Mouse (Mus musculus) ovary, postnatal 36 days (tissue): ENCODE data around the gene Usp34.
"Not testable (repeated sequence)": the region's sequence is repeated elsewhere in the genome, so short reads cannot be mapped to it uniquely, and the experiment has no call there.

Source experiments
- DNase-seq: peaks from one replicate; pipeline ENCODE4 v3.0.0; 2022; ENCODE audit warnings: low spot score, mixed read lengths

Usp34 gene

DNA sequence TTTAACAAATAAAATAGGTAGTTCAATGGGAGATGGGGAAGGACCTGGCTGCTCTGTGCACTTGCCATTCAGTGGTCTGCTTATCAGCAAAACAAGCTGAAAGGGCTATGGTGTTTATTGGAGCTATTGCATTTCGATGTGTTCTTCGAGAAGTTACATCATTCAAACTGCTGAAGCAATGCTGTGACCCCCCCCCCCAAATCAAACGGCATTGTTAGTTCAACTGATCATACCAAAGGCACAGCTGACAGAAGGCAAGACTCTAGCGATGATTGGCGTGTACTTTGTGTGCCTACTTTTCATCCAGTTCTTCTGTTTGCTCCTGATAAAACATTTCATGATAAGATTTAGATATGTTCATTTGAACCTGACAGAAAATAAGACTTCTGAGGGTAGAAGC is 191.9 kb downstream of the Usp34 start:
- DNase-seq, result no peak

DNA sequence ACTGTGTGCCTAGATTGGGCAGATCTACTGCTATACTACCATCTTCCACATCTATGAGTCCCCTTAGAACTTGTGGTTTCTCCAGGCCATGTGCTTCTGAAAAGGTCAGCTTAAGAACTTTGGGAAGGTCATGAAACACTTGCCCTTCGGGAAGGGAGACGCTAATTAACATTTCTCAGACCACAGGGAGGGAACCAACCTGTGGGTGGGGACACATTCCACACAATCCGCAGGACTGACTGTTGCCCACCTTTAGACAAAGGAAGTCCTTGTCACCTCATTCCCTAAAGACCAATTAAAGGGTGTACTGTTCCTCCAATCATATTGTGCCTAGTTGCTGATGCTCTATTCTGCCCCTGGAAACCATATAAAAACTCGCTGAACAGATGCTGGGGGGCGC is 198.1 kb downstream of the Usp34 start:
- not testable (repeated sequence) for DNase-seq

DNA sequence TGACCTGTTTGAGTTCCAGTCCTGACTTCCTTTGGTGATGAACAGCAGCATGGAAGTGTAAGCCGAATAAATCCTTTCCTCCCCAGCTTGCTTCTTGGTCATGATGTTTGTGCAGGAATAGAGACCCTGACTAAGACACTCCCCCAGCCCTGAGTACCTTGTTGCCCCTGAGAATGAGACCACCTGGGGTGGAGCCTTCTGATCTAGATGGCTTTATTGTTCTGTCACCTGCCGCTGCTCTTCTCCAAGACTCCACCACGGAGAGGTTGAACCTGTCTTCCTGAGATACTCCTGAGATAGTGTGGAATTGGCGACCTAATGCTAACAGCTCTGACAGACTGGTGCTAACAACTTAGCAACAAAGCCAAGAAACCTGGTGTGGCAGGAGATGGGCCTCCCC is 208.1 kb downstream of the Usp34 start:
- DNase-seq, result not testable (repeated sequence)

DNA sequence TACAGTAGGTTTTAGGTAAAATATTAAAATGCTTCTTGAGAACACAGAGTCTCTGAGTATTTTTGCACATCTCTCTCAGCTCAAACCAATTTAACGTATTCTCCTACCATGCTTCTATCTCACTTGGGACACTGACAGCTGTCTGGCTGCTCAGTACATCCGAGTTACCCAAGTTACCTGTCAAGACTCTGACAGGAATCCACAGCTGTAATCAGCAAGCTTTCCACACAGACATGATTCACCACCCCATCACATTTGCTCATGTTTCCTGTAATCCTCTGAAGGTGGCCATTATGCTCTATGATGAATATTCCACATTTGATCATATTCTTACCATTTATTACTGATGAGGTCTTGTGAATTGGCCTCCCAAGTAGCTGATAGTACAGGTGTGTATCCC is 208.6 kb downstream of the Usp34 start:
- DNase-seq, result no peak

DNA sequence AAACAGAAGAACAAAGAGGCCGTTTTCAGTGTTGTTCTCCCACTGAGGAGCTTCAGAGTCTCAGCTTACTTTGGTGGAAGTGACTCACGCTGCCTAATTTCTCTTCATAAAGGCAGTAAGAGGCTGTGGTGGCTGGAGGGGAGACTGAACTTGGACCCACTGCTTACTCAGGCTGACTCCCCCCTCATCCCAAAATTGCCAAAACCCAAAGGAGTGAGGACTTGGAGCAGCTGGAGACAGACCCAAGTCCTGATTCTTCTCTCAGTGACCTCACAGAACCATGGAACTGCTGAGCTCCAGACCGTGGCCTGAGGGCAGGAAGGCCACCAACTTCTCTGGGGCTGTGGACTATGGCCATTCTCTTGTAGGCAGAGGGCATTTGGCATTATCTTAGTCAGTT is 212.3 kb downstream of the Usp34 start:
- DNase-seq, result no peak

DNA sequence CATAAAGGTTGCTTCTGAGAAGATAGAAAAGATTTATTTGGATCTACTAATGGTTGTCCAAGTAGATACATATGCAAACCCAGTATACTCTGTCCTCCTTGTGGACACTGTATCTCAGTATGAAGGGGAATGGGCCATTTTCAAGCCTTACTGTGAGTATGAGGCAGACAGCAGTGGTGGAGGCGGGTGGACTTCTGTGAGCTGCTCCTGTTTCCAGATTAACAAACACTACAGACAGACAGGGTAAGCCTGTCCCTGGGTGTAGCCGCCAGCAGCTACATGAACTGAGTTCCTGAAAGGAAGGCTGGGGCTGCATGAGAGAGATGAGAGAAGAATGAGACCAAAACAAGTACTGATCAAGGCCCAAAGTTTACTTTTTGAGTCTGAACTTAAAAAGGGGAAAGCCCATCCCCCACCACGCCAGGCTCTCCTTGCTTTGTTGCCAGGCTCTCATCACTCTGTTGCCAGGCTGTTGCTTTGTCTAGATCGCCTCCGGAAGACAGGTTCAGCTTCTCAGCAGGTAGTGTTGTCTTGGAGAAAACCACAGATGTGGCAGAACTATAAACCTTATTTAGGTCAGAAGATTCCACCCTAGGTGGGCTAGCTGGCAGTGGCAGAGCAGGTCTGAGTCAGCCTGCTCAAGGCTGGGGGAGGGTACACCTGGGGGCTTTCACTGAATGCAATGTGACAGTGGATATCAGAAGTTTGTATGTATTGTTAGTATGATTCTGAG is 213.9 kb downstream of the Usp34 start, which contains the start of gene 1700093K21Rik:
TSS of gene 1700093K21Rik (minus strand) at position 683 of the 733 bp plus-strand sequence.
- DNase-seq, result no peak

DNA sequence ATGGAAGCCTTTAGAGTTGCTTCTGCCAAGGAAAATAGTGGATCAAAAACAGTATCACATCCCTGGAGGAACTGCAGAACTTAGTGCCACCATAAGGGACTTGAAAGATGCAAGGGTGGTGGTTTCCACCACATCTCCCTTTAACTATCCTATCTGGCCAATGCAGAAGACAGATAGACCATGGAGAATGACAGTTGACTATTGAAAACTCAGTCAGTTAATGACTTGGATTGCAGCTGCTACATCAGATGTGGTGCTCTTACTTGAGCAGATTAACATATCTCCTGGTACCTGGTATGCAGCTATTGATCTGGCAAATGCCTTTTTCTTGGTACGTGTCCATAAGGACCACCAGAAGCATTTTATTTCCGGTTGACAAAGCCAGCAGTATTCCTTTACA is 230.8 kb downstream of the Usp34 start:
- no peak for DNase-seq
